Mouse (Mus musculus) embryonic facial prominence, embryonic 14.5 days (tissue): ENCODE results near the gene Shcbp1. TPM values are rescaled to one million over a fixed set of nuclear protein-coding genes. Genes with fewer than 3 reads are reported as not detected.
"Not testable (repeated sequence)": the region's sequence is repeated elsewhere in the genome, so short reads cannot be mapped to it uniquely, and the experiment has no call there.

Experiments used
- ATAC-seq: fragments of 200-750 bp; cut with Nextera tagmentation; 2 replicates; pipeline ENCODE4 v1.8.0; 2017; ENCODE audit warnings: low read depth, moderate number of reproducible peaks, moderate TSS enrichment
- DNase-seq: peaks from one replicate; pipeline ENCODE4 v3.0.0-alpha.2; 2015; ENCODE audit warnings: low spot score
- H3K27ac ChIP-seq: fragments of 300-500 bp; sonication (generic); replicated peaks from 2 replicates; pipeline ENCODE4 v1.5.1; 2014; ENCODE audit warnings: low read depth, mild to moderate bottlenecking, low read length, moderate library complexity
- H3K27me3 ChIP-seq: fragments of 300-500 bp; sonication (generic); replicated peaks from 2 replicates; pipeline ENCODE4 v1.6.1; 2014; ENCODE audit warnings: low read length; ENCODE audit not compliant: control insufficient read depth, insufficient read depth
- H3K36me3 ChIP-seq: fragments of 300-500 bp; sonication (generic); 2 replicates; pipeline ENCODE4 v1.6.1; 2014; ENCODE audit warnings: low read length, mixed read lengths; ENCODE audit not compliant: control insufficient read depth, insufficient read depth
- H3K4me1 ChIP-seq: fragments of 300-500 bp; sonication (generic); 2 replicates; pipeline ENCODE4 v1.6.1; 2014; ENCODE audit warnings: antibody characterized with exemption, low read length; ENCODE audit not compliant: control insufficient read depth, insufficient read depth
- H3K4me2 ChIP-seq: fragments of 300-500 bp; sonication (generic); 2 replicates; pipeline ENCODE4 v1.6.1; 2014; ENCODE audit warnings: low read depth, mild to moderate bottlenecking, low read length, moderate library complexity, mixed read lengths
- H3K4me3 ChIP-seq: fragments of 300-500 bp; sonication (generic); 2 replicates; pipeline ENCODE4 v1.5.1; 2014; ENCODE audit warnings: low read depth, mild to moderate bottlenecking, low read length
- H3K9ac ChIP-seq: fragments of 300-500 bp; sonication (generic); 2 replicates; pipeline ENCODE4 v1.6.1; 2014; ENCODE audit warnings: low read depth, mild to moderate bottlenecking, low read length, moderate library complexity, mixed read lengths
- H3K9me3 ChIP-seq: fragments of 300-500 bp; sonication (generic); 2 replicates; pipeline ENCODE4 v1.6.1; 2016; ENCODE audit warnings: low read length; ENCODE audit not compliant: control insufficient read depth
- WGBS: fragments of 180-500 bp; shearing (Covaris S2); extraction: QIAGEN DNeasy Blood & Tissue Kit; methylation state at CpG from one replicate; pipeline ENCODE4 v1.1.7; 2014; 5-methylcytosine and 5-hydroxymethylcytosine counted together
- polyA plus RNA-seq: library from polyadenylated mRNA; unstranded; fragments of >200 nt; fragmentation: Nextera tagmentation; extraction: Ambion mirVana; gene quantifications from 2 replicates; pipeline ENCODE4 v1.2.1, GENCODE M21; 2014

Gene Shcbp1
- polyA plus RNA-seq, 1 experiment from 2014 or later: 46.6 TPM

GRCm38 (mm10) chr8:4708346-4708745 lies 71.0 kb downstream of the Shcbp1 start:
- H3K4me2 ChIP-seq, H3K9me3 ChIP-seq, H3K4me3 ChIP-seq, H3K4me1 ChIP-seq, DNase-seq, H3K36me3 ChIP-seq, H3K9ac ChIP-seq, ATAC-seq, H3K27me3 ChIP-seq, H3K27ac ChIP-seq: not testable (repeated sequence)
- 74% methylated on average over 5 of the region's 5 CpGs for WGBS

GRCm38 (mm10) chr8:4707916-4708315 lies 71.5 kb downstream of the Shcbp1 start:
- H3K9me3 ChIP-seq: not testable (repeated sequence)
- 89% methylated on average over 7 of the region's 7 CpGs for WGBS

GRCm38 (mm10) chr8:4691634-4692033 lies 87.7 kb downstream of the Shcbp1 start:
- Histone ChIP-seq H3K9ac (no peak overlapping the region), H3K4me1 (no peaks in the 10 kb centered on the region), H3K4me2 (no peak overlapping the region), H3K36me3 (no peaks in the 10 kb centered on the region), H3K27ac (no peak overlapping the region), H3K9me3 (no peaks in the 10 kb centered on the region), H3K4me3 (no peak overlapping the region), H3K27me3 (no peaks in the 10 kb centered on the region)
- ATAC-seq: no peak
- WGBS: 50% methylated on average over 1 of the region's 1 CpGs
- no peak for DNase-seq

More at GRCm38 (mm10) chr8:4707916-4708315, 71.5 kb downstream of the Shcbp1 start:
- not testable (repeated sequence) for H3K4me1 ChIP-seq, H3K36me3 ChIP-seq, H3K4me3 ChIP-seq, DNase-seq, H3K27me3 ChIP-seq, ATAC-seq, H3K9ac ChIP-seq, H3K27ac ChIP-seq, H3K4me2 ChIP-seq

Other genes starting within 250 kb of the Shcbp1 start
- gene Zfp958, start 166.4 kb downstream of the Shcbp1 start, polyA plus RNA-seq: 14.9 and 16.5 TPM in 2 replicates